Mouse (Mus musculus) ES-Bruce4 (cell line): Measurements from ENCODE around the gene Cradd. TPM values are rescaled to one million over a fixed set of nuclear protein-coding genes. Genes with fewer than 3 reads are reported as not detected.

ENCODE experiments used
- H3K27ac ChIP-seq: 2 replicates; pipeline ENCODE4 v1.5.1; 2012; ENCODE audit warnings: low read length, inconsistent platforms; ENCODE audit not compliant: insufficient read depth
- H3K27me3 ChIP-seq: 2 replicates; pipeline ENCODE4 v1.6.1; 2012; ENCODE audit warnings: mild to moderate bottlenecking, low read length, inconsistent platforms; ENCODE audit not compliant: control insufficient read depth, poor library complexity, insufficient read depth, severe bottlenecking
- H3K36me3 ChIP-seq: 2 replicates; pipeline ENCODE4 v1.6.1; 2012; ENCODE audit warnings: inconsistent platforms, mild to moderate bottlenecking, low read length, moderate library complexity; ENCODE audit not compliant: control insufficient read depth, poor library complexity, insufficient read depth, severe bottlenecking
- H3K4me1 ChIP-seq: one replicate; pipeline ENCODE4 v1.8.1; 2011; ENCODE audit warnings: low read length; ENCODE audit not compliant: control insufficient read depth, insufficient read depth
- H3K4me3 ChIP-seq: 2 replicates; pipeline ENCODE4 v1.5.1; 2011; ENCODE audit warnings: low read depth, mild to moderate bottlenecking, low read length
- H3K9ac ChIP-seq: 2 replicates; pipeline ENCODE4 v1.6.1; 2012; ENCODE audit warnings: low read depth, mild to moderate bottlenecking, inconsistent platforms; ENCODE audit not compliant: poor library complexity, severe bottlenecking
- H3K9me3 ChIP-seq: replicated peaks from 2 replicates; pipeline ENCODE4 v1.6.1; 2012; ENCODE audit warnings: mild to moderate bottlenecking, low read length, inconsistent platforms; ENCODE audit not compliant: control insufficient read depth, poor library complexity, insufficient read depth, severe bottlenecking
- CTCF ChIP-seq: IDR thresholded peaks from one replicate; pipeline ENCODE4 v1.8.1; 2011; ENCODE audit warnings: low read depth, low read length
- EP300 ChIP-seq: IDR thresholded peaks from 2 replicates; pipeline ENCODE4 v1.6.1; 2011; ENCODE audit warnings: low read depth, low read length; ENCODE audit not compliant: insufficient read depth
- POLR2A ChIP-seq: IDR thresholded peaks from one replicate; pipeline ENCODE4 v1.8.1; 2011; ENCODE audit warnings: low read length; ENCODE audit not compliant: insufficient read depth
- polyA plus RNA-seq: library from polyadenylated mRNA; stranded (reverse); fragments of >200 nt; gene quantifications from 2 replicates; pipeline ENCODE4 v1.2.4, GENCODE M21; 2011; ENCODE audit warnings: low read depth; ENCODE audit not compliant: missing spikeins, insufficient read depth, insufficient read length

Cradd gene
- polyA plus RNA-seq, 1 experiment: 18.4 TPM

DNA sequence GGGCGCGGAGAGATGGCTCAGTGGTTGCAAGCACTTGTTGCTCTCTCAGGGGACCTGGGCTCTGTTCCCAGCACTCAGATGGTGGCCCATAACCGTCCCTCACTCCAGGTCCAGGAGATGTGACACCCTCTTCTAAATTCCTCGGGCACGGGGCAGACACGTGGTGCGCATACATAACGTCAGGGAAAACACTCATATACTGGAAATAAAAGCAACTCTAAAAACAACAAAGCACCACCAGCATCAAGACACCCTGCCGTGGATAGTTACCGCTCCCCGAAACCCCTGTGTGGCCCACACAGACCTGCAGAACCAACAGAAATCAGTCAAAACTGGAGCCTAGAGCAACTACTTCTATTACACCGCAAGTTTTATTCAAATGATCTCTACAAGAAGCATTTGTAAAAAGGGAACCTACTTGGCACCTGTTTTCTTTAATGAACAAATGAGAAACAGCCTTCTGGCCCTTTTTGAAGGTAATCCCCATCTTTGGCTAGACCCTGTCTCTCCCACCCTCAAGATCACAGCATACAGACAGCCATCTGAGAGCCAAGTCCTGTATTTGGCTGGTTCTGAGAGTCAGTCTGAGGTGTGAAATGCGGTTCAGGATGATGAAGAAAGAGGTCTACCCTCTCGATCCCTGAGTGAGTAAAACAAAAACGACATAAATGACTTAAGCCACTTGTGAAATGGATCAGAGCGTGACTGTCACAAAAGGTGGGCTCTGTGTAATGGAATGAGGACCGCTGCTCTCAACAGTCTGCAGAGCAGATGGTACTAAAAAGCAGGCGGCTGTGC is 24.7 kb downstream of the Cradd start:
- no peak overlapping the region for H3K27ac ChIP-seq
- no peaks in the 10 kb centered on the region for H3K36me3 ChIP-seq
- no peak for TF ChIP-seq POLR2A
- no peak for TF ChIP-seq CTCF
- no peak for TF ChIP-seq EP300
- H3K4me1 ChIP-seq: peaks cover 5% of the 10 kb centered on the region
- no peaks in the 10 kb centered on the region for H3K27me3 ChIP-seq
- H3K9me3 ChIP-seq: no peaks in the 10 kb centered on the region
- no peak overlapping the region for H3K4me3 ChIP-seq
- no peak overlapping the region for H3K9ac ChIP-seq

DNA sequence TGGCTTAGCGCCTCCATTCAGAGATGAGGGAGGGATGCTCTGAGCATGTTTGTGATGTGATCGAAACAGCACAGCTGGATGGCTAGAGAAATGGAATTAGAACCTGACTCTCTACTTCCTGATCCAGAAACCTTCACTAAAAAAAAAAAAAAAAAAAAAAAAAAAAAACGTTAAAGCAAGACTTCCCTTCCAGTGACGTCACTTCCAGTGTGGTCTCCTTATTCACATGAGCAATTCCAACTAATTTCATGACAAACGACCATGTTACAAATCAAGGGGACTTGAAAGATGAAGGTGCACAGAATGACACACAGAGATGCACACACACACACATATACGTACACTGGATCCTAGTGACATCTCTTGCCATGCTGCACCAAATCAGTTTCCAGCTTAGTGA is 25.4 kb downstream of the Cradd start:
- TF ChIP-seq CTCF: no peak
- no peak for TF ChIP-seq EP300
- no peak for TF ChIP-seq POLR2A
- Histone ChIP-seq H3K4me1 (peaks cover 4% of the 10 kb centered on the region), H3K27me3 (no peaks in the 10 kb centered on the region), H3K36me3 (no peaks in the 10 kb centered on the region), H3K4me3 (no peak overlapping the region), H3K27ac (no peak overlapping the region), H3K9ac (no peak overlapping the region), H3K9me3 (no peaks in the 10 kb centered on the region)

DNA sequence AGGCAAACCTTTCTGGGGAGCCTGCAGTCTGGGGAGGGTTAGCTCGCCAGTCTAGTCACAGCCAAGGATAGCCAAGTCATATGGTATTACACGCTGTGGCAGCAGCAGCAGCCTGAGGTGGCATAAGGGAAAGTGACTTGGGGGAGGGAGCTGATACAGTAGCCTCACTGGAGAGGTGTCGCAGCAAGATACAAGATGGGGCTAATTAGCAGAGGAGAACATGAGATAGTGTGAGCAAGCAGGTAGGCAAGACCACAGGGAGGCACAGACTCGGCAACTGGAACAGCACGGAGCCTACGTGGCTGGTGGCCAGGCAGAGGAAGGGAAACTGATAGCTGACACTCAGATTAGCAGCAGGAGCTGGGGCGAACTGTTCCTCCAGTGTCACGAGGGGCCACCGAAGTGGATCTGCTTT is 26.2 kb downstream of the Cradd start:
- Histone ChIP-seq H3K9ac (no peak overlapping the region), H3K27me3 (no peaks in the 10 kb centered on the region), H3K27ac (no peak overlapping the region), H3K9me3 (no peaks in the 10 kb centered on the region), H3K4me3 (no peak overlapping the region), H3K4me1 (peaks cover 3% of the 10 kb centered on the region), H3K36me3 (no peaks in the 10 kb centered on the region)
- TF ChIP-seq POLR2A: no peak
- no peak for TF ChIP-seq CTCF
- no peak for TF ChIP-seq EP300

DNA sequence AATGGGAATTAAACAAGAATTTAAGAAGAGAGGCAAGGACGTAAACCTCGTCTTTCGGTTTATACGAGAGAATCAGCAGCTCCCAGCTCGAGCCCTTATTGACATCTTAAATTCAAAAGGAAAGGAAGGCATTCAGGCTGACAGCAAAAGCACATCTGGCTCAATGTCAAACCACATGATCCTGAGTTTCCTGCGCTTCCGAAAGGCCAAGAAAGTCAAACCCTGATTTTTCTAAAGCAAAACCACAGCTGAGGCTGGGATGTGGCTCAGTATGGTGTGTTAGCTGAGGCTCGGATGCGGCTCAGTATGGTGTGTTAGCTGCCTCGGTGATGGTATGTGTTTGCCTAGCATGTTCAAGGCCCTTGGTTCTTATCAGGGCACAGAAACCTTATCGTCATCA is 26.9 kb downstream of the Cradd start:
- Histone ChIP-seq H3K9ac (no peak overlapping the region), H3K27ac (no peak overlapping the region), H3K36me3 (no peaks in the 10 kb centered on the region), H3K4me3 (no peak overlapping the region), H3K27me3 (no peaks in the 10 kb centered on the region), H3K4me1 (peaks cover 1% of the 10 kb centered on the region), H3K9me3 (no peaks in the 10 kb centered on the region)
- TF ChIP-seq POLR2A: no peak
- no peak for TF ChIP-seq CTCF
- TF ChIP-seq EP300: no peak

DNA sequence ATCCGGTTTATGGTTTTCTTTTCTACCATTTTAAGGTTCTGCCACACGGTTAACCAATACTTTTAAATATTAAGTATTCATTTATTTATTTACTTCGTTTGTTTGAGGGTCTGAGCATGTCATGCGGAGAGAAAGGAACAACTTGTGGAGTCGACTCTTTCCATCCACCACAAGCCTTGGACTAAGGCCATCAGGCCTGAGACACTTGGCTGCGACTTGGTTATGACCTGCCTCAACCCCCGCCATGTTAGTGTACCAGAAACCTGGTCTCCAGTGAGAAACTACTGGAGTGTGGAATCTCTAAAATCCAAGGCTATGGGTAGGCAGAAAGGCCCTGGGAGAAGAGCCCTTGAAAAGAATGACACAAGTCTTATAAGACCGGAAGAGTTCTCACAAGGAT is 30.7 kb downstream of the Cradd start:
- Histone ChIP-seq H3K36me3 (no peaks in the 10 kb centered on the region), H3K4me1 (no peaks in the 10 kb centered on the region), H3K27me3 (no peaks in the 10 kb centered on the region), H3K27ac (no peak overlapping the region), H3K9me3 (no peaks in the 10 kb centered on the region), H3K9ac (no peak overlapping the region), H3K4me3 (no peak overlapping the region)
- TF ChIP-seq CTCF (no peak), EP300 (no peak), POLR2A (no peak)

DNA sequence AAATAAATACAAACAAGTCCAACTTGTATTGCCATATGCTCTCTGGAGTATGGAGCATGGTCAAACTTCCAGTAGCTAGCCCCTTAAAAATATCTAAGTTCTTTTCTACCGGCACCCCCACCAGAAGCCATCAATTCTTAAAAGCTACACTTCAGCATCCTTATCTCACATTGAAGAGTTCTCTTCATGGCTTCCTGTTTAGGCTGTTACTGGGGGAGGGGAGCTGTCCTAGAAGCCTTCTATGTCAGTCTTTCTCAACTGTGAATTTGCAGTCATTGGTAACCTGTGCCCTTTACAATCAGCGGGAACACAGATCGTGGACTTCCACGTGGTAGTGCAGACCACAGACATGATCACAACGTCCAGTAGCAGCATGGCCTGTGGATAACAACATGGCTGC is 31.7 kb downstream of the Cradd start:
- no peaks in the 10 kb centered on the region for H3K27me3 ChIP-seq
- no peak overlapping the region for H3K9ac ChIP-seq
- no peaks in the 10 kb centered on the region for H3K9me3 ChIP-seq
- H3K36me3 ChIP-seq: no peaks in the 10 kb centered on the region
- H3K4me1 ChIP-seq: no peaks in the 10 kb centered on the region
- TF ChIP-seq POLR2A: no peak
- no peak for TF ChIP-seq EP300
- no peak for TF ChIP-seq CTCF
- no peak overlapping the region for H3K4me3 ChIP-seq
- no peak overlapping the region for H3K27ac ChIP-seq
